Mouse (Mus musculus) MEL (cell line): ENCODE measurements around the gene Fbn1.

ENCODE experiments used
- CHD1 ChIP-seq: IDR thresholded peaks from 2 replicates; pipeline ENCODE4 v1.6.1; 2012; ENCODE audit warnings: low read depth, mild to moderate bottlenecking, inconsistent platforms, low read length, improper control_type of control experiment
- CTCF ChIP-seq, 3 experiments: IDR thresholded peaks in 2 of 3; conservative IDR thresholded peaks in 1 of 3; 2 replicates each; pipeline ENCODE4 v1.5.1; 2011 to 2012; ENCODE audit warnings: low read length in 3 of 3, low read depth in 2 of 3, mild to moderate bottlenecking in 2 of 3, improper control_type of control experiment in 1 of 3, inconsistent platforms in 1 of 3, mixed read lengths in 1 of 3, moderate library complexity in 1 of 3; ENCODE audit not compliant: control insufficient read depth in 1 of 3, insufficient read depth in 1 of 3, poor library complexity in 1 of 3, severe bottlenecking in 1 of 3
- ELF1 ChIP-seq: IDR thresholded peaks from 2 replicates; pipeline ENCODE4 v1.6.1; 2014; ENCODE audit warnings: low read depth, mild to moderate bottlenecking, inconsistent platforms, low read length, improper control_type of control experiment, moderate library complexity
- EP300 ChIP-seq, 2 experiments: IDR thresholded peaks; 2 replicates each; pipeline ENCODE4 v1.6.1; 2011; ENCODE audit warnings: improper control_type of control experiment in 2 of 2, low read length in 2 of 2, low read depth in 1 of 2, mild to moderate bottlenecking in 1 of 2
- GABPA ChIP-seq: IDR thresholded peaks from 2 replicates; pipeline ENCODE4 v1.6.1; 2012; ENCODE audit warnings: low read depth, mild to moderate bottlenecking, inconsistent platforms, low read length, improper control_type of control experiment, moderate library complexity
- GATA1 ChIP-seq: IDR thresholded peaks from 2 replicates; pipeline ENCODE4 v1.6.1; 2011; ENCODE audit warnings: low read depth, low read length, improper control_type of control experiment
- MEF2A ChIP-seq: IDR thresholded peaks from 2 replicates; pipeline ENCODE4 v1.6.1; 2014; ENCODE audit warnings: low read depth, mild to moderate bottlenecking, inconsistent platforms, low read length, improper control_type of control experiment; ENCODE audit not compliant: poor library complexity, insufficient replicate concordance, severe bottlenecking; ENCODE audit errors: extremely low read depth
- POLR2A ChIP-seq, 2 experiments: IDR thresholded peaks; 2 replicates each; pipeline ENCODE4 v1.6.1; 2011 to 2012; ENCODE audit warnings: low read length in 2 of 2, mild to moderate bottlenecking in 2 of 2, control low read depth in 1 of 2, improper control_type of control experiment in 1 of 2, low read depth in 1 of 2, moderate library complexity in 1 of 2; ENCODE audit not compliant: control insufficient read depth in 1 of 2, insufficient read depth in 1 of 2, poor library complexity in 1 of 2
- POLR2AphosphoS2 ChIP-seq: IDR thresholded peaks from 2 replicates; pipeline ENCODE4 v1.6.1; 2011; ENCODE audit warnings: low read length, improper control_type of control experiment
- TAL1 ChIP-seq: IDR thresholded peaks from 2 replicates; pipeline ENCODE4 v1.6.1; 2012; ENCODE audit warnings: mild to moderate bottlenecking, inconsistent platforms, low read length, moderate library complexity, mixed read lengths
- TBP ChIP-seq: IDR thresholded peaks from 2 replicates; pipeline ENCODE4 v1.8.0; 2011; ENCODE audit warnings: low read depth, low read length, improper control_type of control experiment

- no peak for TF ChIP-seq TAL1
- no peak for TF ChIP-seq CHD1
- TF ChIP-seq CTCF (IDR thresholded peaks at IDR 0.05 in 2 of 3, conservative IDR thresholded peaks at IDR 0.05 in 1 of 3; ENCODE audit: control insufficient read depth in 1 of 3, insufficient read depth in 1 of 3, low read depth in 2 of 3, low read length in 3 of 3, poor library complexity in 1 of 3, severe bottlenecking in 1 of 3) = no peak
- TF ChIP-seq EP300 (IDR thresholded peaks at IDR 0.05; ENCODE audit: low read depth in 1 of 2, low read length in 2 of 2) = no peak
- TF ChIP-seq POLR2AphosphoS2 = no peak
- no peak for TF ChIP-seq POLR2A (IDR thresholded peaks at IDR 0.05; ENCODE audit: control insufficient read depth in 1 of 2, insufficient read depth in 1 of 2, low read depth in 1 of 2, low read length in 2 of 2, poor library complexity in 1 of 2)
- no peak for TF ChIP-seq ELF1
- TF ChIP-seq GATA1 = no peak
- TF ChIP-seq MEF2A = no peak
- TF ChIP-seq TBP = no peak
- no peak for TF ChIP-seq GABPA
Measured at GRCm38 (mm10) chr2:125276692-125277091, 231.1 kb downstream of the Fbn1 start.
